Mouse (Mus musculus): Measurements from ENCODE around the gene Ranbp17. TPM values are rescaled to one million over a fixed set of nuclear protein-coding genes. Genes with fewer than 3 reads are reported as not detected.

Gene Ranbp17
- 8.9 and 9.0 TPM in 2 replicates for polyA plus RNA-seq (2015; fragmentation: Nextera tagmentation; extraction: Ambion mirVana)

- Histone ChIP-seq H3K36me3 (no peaks in the 10 kb centered on the region), H3K27ac (peak within 1 kb of the TSS; percentile 89), H3K4me1 (replicated peaks) (peaks cover 8% of the 10 kb centered on the region), H3K27me3 (no peaks in the 10 kb centered on the region), H3K4me2 (replicated peaks) (peak within 1 kb of the TSS; percentile 64), H3K9ac (replicated peaks) (peak within 1 kb of the TSS; percentile 89), H3K9me3 (no peaks in the 10 kb centered on the region), H3K4me3 (replicated peaks) (peak within 1 kb of the TSS; percentile 86)
- ATAC-seq = peak; percentile 91
- 1% methylated on average over 68 of the region's 72 CpGs for WGBS
Observed at GRCm38 (mm10) chr11:33513376-33513991, at the start of gene Ranbp17. TSS of gene Ranbp17 (minus strand) at chr11:33513746.

DNA sequence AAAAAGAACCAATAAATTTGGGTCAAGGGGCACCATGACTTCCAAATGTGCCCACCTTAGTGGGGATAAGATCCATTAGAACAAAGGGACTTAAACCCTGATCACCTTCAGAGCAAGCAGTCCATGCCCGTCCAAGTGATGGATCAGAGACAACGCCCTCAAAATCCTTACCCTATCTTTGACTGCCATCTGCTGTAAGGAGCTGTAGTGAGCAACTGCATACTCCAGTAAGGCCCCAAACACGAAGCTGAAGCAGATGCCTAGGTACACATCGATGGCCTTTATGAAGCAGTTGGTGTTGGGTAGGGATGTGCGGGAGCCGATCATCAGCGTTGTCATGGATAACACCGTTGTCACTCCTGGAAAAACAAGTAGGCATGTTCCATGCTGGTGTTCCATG lies 40.6 kb upstream of the Ranbp17 start:
- H3K4me3 ChIP-seq (replicated peaks) = no peak overlapping the region
- no peaks in the 10 kb centered on the region for H3K27me3 ChIP-seq
- no peak for ATAC-seq
- no peaks in the 10 kb centered on the region for H3K36me3 ChIP-seq
- WGBS = 85% methylated on average over 8 of the region's 8 CpGs
- H3K9me3 ChIP-seq = no peaks in the 10 kb centered on the region
- H3K4me2 ChIP-seq (replicated peaks) = no peak overlapping the region
- no peak overlapping the region for H3K27ac ChIP-seq
- no peak overlapping the region for H3K9ac ChIP-seq (replicated peaks)
- H3K4me1 ChIP-seq (replicated peaks) = no peaks in the 10 kb centered on the region

DNA sequence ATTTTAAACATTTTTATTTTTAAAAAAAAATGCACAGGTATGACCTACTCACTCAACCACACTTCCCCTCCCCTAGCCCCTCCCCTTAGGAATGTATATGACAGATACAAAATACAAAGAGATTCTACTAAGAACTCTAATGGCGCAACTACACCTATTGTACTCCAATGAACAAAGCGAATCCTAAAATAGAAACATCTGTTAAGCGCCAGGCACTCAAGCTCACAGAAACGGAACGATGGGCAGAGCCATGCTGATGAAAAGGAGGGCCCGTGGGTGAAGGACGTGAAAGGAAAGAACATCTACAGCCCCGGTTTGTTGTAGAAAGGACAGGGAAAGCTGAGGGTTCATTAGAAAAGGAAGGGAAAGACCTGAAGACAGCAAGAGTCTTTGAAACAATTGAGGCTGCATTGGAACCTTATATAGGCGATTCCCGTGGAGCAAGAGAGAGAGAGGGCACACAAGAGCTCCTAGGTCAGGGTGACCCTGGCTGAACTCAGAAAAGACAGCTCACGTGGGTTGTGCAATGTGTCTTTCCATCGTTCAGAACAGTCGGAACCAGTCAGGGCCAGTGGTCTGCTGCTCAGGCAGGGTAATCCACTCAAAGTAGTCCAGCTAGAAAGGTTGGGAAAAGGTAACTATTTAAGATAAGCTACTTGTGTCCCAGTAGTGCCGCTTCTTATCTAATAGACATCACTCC lies 37.5 kb upstream of the Ranbp17 start:
- Histone ChIP-seq H3K4me1 (replicated peaks) (no peaks in the 10 kb centered on the region), H3K4me2 (replicated peaks) (no peak overlapping the region), H3K9me3 (no peaks in the 10 kb centered on the region), H3K9ac (replicated peaks) (no peak overlapping the region), H3K27me3 (no peaks in the 10 kb centered on the region), H3K4me3 (replicated peaks) (no peak overlapping the region), H3K27ac (no peak overlapping the region), H3K36me3 (no peaks in the 10 kb centered on the region)
- ATAC-seq = no peak
- WGBS = 77% methylated on average over 14 of the region's 14 CpGs

DNA sequence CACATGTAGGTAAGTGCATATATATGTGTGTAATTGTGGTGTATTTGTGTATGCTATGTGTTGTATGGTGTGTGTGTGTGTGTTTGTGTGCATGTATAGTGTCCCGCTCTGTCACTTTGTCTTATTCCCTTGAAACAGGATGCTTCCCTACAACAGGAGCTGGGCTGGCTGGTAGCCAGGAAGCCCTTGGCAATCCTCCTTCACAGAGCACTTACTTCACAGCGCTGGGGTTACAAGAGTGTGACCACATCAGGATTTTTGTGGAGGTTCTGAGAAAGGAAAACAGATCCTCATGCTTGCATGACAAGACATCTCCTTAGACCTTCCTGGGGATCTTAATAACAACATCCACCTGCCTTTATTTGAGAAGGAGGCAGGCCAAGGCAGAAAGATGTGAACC lies 33.8 kb upstream of the Ranbp17 start:
- 87% methylated on average over 2 of the region's 2 CpGs for WGBS
- H3K27ac ChIP-seq = no peak overlapping the region
- ATAC-seq = no peak

GRCm38 (mm10) chr11:33544945-33545344 lies 31.4 kb upstream of the Ranbp17 start:
- 96% methylated on average over 2 of the region's 2 CpGs for WGBS
- ATAC-seq = no peak
- H3K9me3 ChIP-seq = no peaks in the 10 kb centered on the region

More for the DNA sequence above, 33.8 kb upstream of the Ranbp17 start:
- Histone ChIP-seq H3K9me3 (no peaks in the 10 kb centered on the region), H3K4me1 (replicated peaks) (no peaks in the 10 kb centered on the region), H3K27me3 (no peaks in the 10 kb centered on the region), H3K9ac (replicated peaks) (no peak overlapping the region), H3K4me3 (replicated peaks) (no peak overlapping the region), H3K4me2 (replicated peaks) (no peak overlapping the region), H3K36me3 (no peaks in the 10 kb centered on the region)

DNA sequence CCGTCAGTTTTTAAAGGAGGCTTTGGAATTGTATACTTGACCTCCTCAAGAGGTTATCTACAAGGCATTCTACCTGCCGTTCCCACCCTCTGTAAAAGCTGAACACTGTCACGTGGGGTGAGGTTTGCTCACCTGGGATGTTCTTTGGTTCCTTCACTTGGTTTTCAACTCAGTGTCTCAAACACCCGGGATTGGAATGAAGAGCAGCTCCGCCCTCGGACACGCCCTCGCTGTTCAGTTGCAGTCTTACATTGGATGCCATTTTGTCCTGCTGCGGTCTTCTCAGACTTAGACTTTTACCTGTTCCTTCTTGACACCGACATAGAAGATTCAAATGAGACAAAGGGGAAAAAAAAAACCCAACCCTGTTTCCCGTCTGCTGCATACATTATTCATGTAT lies 30.6 kb upstream of the Ranbp17 start:
- Histone ChIP-seq H3K9me3 (no peaks in the 10 kb centered on the region), H3K4me3 (replicated peaks) (no peak overlapping the region), H3K27me3 (no peaks in the 10 kb centered on the region), H3K9ac (replicated peaks) (no peak overlapping the region), H3K4me1 (replicated peaks) (no peaks in the 10 kb centered on the region), H3K4me2 (replicated peaks) (no peak overlapping the region), H3K27ac (no peak overlapping the region), H3K36me3 (no peaks in the 10 kb centered on the region)
- 69% methylated on average over 11 of the region's 11 CpGs for WGBS
- ATAC-seq = no peak

More at GRCm38 (mm10) chr11:33544945-33545344, 31.4 kb upstream of the Ranbp17 start:
- no peak overlapping the region for H3K4me2 ChIP-seq (replicated peaks)
- H3K4me3 ChIP-seq (replicated peaks) = no peak overlapping the region
- no peaks in the 10 kb centered on the region for H3K27me3 ChIP-seq
- no peaks in the 10 kb centered on the region for H3K36me3 ChIP-seq
- H3K4me1 ChIP-seq (replicated peaks) = no peaks in the 10 kb centered on the region
- no peak overlapping the region for H3K27ac ChIP-seq
- no peak overlapping the region for H3K9ac ChIP-seq (replicated peaks)

DNA sequence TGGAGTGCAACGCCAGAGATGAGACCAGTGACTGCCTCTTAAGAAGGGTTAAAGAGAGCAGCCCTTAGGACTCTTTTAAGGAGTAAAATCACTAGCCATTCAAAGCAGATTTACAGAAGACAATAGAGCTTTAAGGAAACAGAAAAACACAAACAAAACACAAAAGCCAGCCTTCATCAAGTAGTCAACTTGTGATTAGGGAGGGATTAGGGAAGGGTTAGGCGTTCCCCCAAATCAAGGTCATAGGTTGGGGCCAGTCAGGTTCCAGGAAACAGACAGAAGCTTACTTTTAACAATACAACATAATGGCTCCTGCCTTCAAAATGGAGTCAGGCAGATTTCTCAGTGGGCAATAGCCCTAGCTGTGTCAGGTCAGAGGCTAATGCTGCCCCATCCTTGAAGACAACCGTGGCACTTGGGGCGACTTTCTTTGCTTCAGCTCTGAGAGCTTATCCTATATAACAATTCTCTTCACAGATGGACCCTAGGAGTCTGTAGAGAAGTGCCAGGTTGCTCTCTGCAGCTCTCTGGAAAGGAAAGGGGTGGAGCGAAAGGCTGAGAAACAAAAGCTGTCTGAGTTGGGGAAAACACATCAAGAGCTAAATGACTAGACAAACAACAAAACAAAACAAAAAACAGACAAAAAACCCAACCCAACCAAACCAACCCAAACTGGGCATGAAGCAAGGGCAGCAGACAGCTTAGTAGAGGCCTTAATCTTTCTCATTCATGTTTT lies 24.0 kb upstream of the Ranbp17 start:
- Histone ChIP-seq H3K36me3 (no peaks in the 10 kb centered on the region), H3K4me2 (replicated peaks) (no peak overlapping the region), H3K9me3 (no peaks in the 10 kb centered on the region), H3K4me3 (replicated peaks) (no peak overlapping the region), H3K9ac (replicated peaks) (no peak overlapping the region), H3K4me1 (replicated peaks) (no peaks in the 10 kb centered on the region), H3K27ac (no peak overlapping the region), H3K27me3 (no peaks in the 10 kb centered on the region)
- no peak for ATAC-seq
- WGBS = 41% methylated on average over 5 of the region's 5 CpGs

DNA sequence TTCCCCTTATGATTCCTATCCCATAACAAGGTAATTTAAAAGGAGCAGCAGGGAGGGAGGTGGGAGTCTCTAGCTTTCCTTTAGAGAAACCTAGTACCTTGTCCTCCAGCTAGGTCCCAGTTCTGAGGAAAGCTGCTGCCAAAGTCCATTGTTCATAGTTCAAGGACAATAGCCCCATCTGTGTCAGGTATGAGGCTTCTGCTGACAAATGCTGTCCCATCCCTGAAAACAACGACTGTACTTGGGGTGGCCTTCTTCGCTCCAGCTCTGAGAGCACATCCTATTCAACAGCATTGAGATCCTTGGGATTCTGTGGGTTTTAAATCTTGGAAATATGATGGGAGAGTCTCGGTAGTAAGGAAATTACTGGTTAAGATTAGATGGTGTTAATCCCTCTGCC lies 23.1 kb upstream of the Ranbp17 start:
- no peaks in the 10 kb centered on the region for H3K27me3 ChIP-seq
- H3K4me3 ChIP-seq (replicated peaks) = no peak overlapping the region
- 86% methylated on average over 3 of the region's 3 CpGs for WGBS
- no peak overlapping the region for H3K4me2 ChIP-seq (replicated peaks)
- no peaks in the 10 kb centered on the region for H3K4me1 ChIP-seq (replicated peaks)
- H3K9me3 ChIP-seq = no peaks in the 10 kb centered on the region
- no peak overlapping the region for H3K27ac ChIP-seq
- ATAC-seq = no peak
- H3K36me3 ChIP-seq = no peaks in the 10 kb centered on the region
- no peak overlapping the region for H3K9ac ChIP-seq (replicated peaks)

- no peak overlapping the region for H3K4me2 ChIP-seq (replicated peaks)
- no peak overlapping the region for H3K27ac ChIP-seq
- H3K9me3 ChIP-seq = no peaks in the 10 kb centered on the region
- 89% methylated on average over 4 of the region's 4 CpGs for WGBS
- no peaks in the 10 kb centered on the region for H3K4me1 ChIP-seq (replicated peaks)
- H3K36me3 ChIP-seq = no peaks in the 10 kb centered on the region
- no peak for ATAC-seq
- H3K9ac ChIP-seq (replicated peaks) = no peak overlapping the region
- no peak overlapping the region for H3K4me3 ChIP-seq (replicated peaks)
- H3K27me3 ChIP-seq = no peaks in the 10 kb centered on the region
Observed at GRCm38 (mm10) chr11:33534541-33534940, 21.0 kb upstream of the Ranbp17 start.

DNA sequence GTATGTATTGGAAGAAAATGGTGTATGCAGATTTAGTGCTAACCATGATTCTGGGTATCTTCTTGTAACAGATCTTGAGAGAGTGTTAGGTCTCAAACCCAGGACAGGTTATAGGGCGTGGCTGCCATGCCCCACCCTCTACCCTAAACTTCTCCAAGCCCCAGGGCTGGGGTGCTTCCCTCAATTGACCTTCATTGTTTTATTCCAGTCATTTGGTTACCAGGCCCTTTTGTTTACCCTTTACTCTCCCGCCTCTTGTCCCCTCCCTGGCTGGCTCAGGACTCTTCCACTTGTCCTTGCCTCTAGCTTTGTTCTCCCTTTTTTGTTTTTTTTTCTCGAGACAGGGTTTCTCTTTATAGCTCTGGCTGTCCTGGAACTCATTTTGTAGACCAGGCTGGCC lies 20.0 kb upstream of the Ranbp17 start:
- no peak overlapping the region for H3K4me3 ChIP-seq (replicated peaks)
- H3K4me2 ChIP-seq (replicated peaks) = no peak overlapping the region
- 66% methylated on average over 3 of the region's 3 CpGs for WGBS
- H3K9me3 ChIP-seq = no peaks in the 10 kb centered on the region
- no peak for ATAC-seq
- no peak overlapping the region for H3K27ac ChIP-seq
- H3K9ac ChIP-seq (replicated peaks) = no peak overlapping the region
- no peaks in the 10 kb centered on the region for H3K27me3 ChIP-seq
- no peaks in the 10 kb centered on the region for H3K4me1 ChIP-seq (replicated peaks)
- H3K36me3 ChIP-seq = no peaks in the 10 kb centered on the region

DNA sequence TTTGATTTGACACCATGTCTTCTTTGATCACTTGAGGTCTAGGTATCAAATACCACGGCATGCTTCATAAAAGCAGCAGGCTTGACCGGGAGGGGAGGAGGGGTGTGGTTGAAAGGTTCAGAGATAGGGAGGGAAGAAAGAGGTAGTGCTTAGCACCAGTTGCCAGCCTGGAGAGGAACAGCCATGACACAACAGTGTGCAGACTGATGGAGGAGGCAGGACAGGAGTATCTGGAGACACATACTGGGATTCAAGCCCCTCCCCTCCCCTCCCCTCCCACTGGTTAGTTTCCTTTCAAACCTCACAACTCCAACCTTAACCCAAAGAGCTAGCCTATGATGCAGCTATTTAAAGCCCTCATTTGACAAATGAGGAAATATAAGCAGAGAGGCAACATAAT lies 16.0 kb upstream of the Ranbp17 start:
- Histone ChIP-seq H3K4me2 (replicated peaks) (no peak overlapping the region), H3K9me3 (no peaks in the 10 kb centered on the region), H3K27me3 (no peaks in the 10 kb centered on the region), H3K9ac (replicated peaks) (no peak overlapping the region), H3K36me3 (no peaks in the 10 kb centered on the region), H3K4me3 (replicated peaks) (no peak overlapping the region), H3K4me1 (replicated peaks) (no peaks in the 10 kb centered on the region), H3K27ac (no peak overlapping the region)
- no peak for ATAC-seq
- WGBS = 75% methylated on average over 2 of the region's 2 CpGs

- Histone ChIP-seq H3K27ac (peak overlapping the region; percentile 89), H3K4me3 (replicated peaks) (peak overlapping the region; percentile 86), H3K27me3 (no peaks in the 10 kb centered on the region), H3K4me1 (replicated peaks) (peaks cover 8% of the 10 kb centered on the region), H3K9me3 (no peaks in the 10 kb centered on the region), H3K36me3 (no peaks in the 10 kb centered on the region), H3K9ac (replicated peaks) (peak overlapping the region; percentile 89), H3K4me2 (replicated peaks) (peak overlapping the region; percentile 64)
- ATAC-seq = peak; percentile 92
- WGBS = under 1% methylated on average over 43 of the region's 43 CpGs
Observed at GRCm38 (mm10) chr11:33512854-33513375, 631 bp downstream of the Ranbp17 start.
